Mouse (Mus musculus) stomach, embryonic 14.5 days (tissue): Measurements from ENCODE around the gene Rpn1. TPM values are rescaled to one million over a fixed set of nuclear protein-coding genes. Genes with fewer than 3 reads are reported as not detected.

Source experiments
- ATAC-seq: fragments of 200-750 bp; cut with Nextera tagmentation; 2 replicates; pipeline ENCODE4 v1.8.0; 2017; ENCODE audit warnings: low read depth, moderate TSS enrichment; ENCODE audit not compliant: insufficient number of reproducible peaks, insufficient read depth, low FRiP score
- H3K27ac ChIP-seq: fragments of 300-500 bp; sonication (generic); 2 replicates; pipeline ENCODE4 v1.5.1; 2014; ENCODE audit warnings: mild to moderate bottlenecking, low read length, moderate library complexity, mixed read lengths
- H3K27me3 ChIP-seq: fragments of 300-500 bp; sonication (generic); 2 replicates; pipeline ENCODE4 v1.6.1; 2014; ENCODE audit warnings: low read length, control low read depth, mixed read lengths; ENCODE audit not compliant: control insufficient read depth, insufficient read depth
- H3K36me3 ChIP-seq: fragments of 300-500 bp; sonication (generic); 2 replicates; pipeline ENCODE4 v1.6.1; 2014; ENCODE audit warnings: mild to moderate bottlenecking, control low read depth, low read length, moderate library complexity, mixed read lengths; ENCODE audit not compliant: control insufficient read depth, insufficient read depth
- H3K4me1 ChIP-seq: fragments of 300-500 bp; sonication (generic); 2 replicates; pipeline ENCODE4 v1.6.1; 2014; ENCODE audit warnings: low read length, control low read depth, mixed read lengths; ENCODE audit not compliant: control insufficient read depth, insufficient read depth
- H3K4me2 ChIP-seq: fragments of 300-500 bp; sonication (generic); replicated peaks from 2 replicates; pipeline ENCODE4 v1.6.1; 2014; ENCODE audit warnings: low read depth, low read length, control low read depth
- H3K4me3 ChIP-seq: fragments of 300-500 bp; sonication (generic); 2 replicates; pipeline ENCODE4 v1.5.1; 2014; ENCODE audit warnings: low read depth, low read length, control low read depth
- H3K9ac ChIP-seq: fragments of 300-500 bp; sonication (generic); replicated peaks from 2 replicates; pipeline ENCODE4 v1.6.1; 2014; ENCODE audit warnings: low read depth, mild to moderate bottlenecking, control low read depth, low read length, moderate library complexity, mixed read lengths
- H3K9me3 ChIP-seq: fragments of 300-500 bp; sonication (generic); 2 replicates; pipeline ENCODE4 v1.6.1; 2016; ENCODE audit warnings: low read depth, low read length, control low read depth; ENCODE audit not compliant: control insufficient read depth
- WGBS: fragments of 180-500 bp; shearing (Covaris S2); extraction: QIAGEN DNeasy Blood & Tissue Kit; methylation state at CpG from one replicate; pipeline ENCODE4 v1.1.7; 2014; 5-methylcytosine and 5-hydroxymethylcytosine counted together
- microRNA-seq: library from miRNA; unstranded; fragments of <30 nt; microRNA quantifications from one replicate; pipeline ENCODE4, GENCODE M21; 2016
- polyA plus RNA-seq: library from polyadenylated mRNA; unstranded; fragments of >200 nt; fragmentation: Nextera tagmentation; extraction: Ambion mirVana; gene quantifications from 2 replicates; pipeline ENCODE4 v1.2.1, GENCODE M21; 2014

The Rpn1 gene
- polyA plus RNA-seq, 1 experiment from 2014 or later, result 373 TPM

DNA sequence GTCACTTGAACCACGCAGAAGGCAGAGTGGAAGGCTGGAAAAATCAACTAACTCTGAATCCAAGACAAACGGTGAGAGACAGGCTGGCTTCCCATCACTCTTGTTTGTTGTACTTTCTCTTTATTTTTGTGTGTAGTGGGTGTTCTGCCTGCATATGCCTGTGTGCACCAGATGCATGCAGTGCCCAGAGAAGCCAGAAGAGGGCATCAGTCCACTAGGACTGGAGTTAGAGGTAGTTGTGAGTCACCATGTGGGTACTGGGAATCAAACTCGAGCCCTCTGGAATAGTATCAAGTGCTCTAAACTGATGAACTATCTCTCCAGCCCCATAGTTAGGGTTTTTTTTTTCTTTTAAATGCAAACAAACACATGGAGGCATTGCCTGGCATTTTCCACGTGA lies 67.1 kb downstream of the Rpn1 start:
- no peak overlapping the region for H3K4me2 ChIP-seq
- 72% methylated on average over 4 of the region's 4 CpGs for WGBS
- no peaks in the 10 kb centered on the region for H3K27me3 ChIP-seq
- no peaks in the 10 kb centered on the region for H3K36me3 ChIP-seq
- no peak overlapping the region for H3K27ac ChIP-seq
- no peaks in the 10 kb centered on the region for H3K9me3 ChIP-seq
- no peaks in the 10 kb centered on the region for H3K4me1 ChIP-seq
- H3K9ac ChIP-seq, result no peak overlapping the region
- ATAC-seq, result no peak
- no peak overlapping the region for H3K4me3 ChIP-seq

DNA sequence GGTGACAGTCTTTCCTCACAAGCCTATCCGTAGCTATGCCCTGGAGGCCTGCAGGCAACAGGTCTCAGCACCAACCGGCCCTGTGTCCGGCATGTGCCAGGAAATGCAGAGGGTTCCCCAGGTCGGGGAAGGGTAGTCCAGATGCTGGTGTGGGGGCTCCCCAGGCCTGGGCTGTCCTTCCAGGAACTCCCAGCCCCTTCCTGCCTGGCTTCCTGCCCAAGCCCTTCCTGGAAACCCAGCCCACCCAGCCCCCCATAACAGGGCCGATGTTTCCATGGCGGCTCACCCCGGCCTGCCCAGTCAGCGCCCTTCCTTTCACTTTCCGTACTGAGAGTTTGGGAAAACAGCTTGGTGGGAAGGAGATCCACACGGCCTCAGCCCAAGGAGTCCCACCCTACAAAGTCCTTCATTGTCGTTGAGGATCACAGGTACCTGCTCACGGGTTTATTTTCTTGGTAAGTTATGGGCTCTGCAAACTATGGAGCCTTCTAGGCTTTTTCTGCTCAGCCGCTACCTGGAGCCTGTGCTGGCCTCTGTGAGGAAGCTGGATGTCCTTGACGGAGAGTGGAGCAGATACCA lies 67.9 kb downstream of the Rpn1 start:
- no peaks in the 10 kb centered on the region for H3K36me3 ChIP-seq
- no peaks in the 10 kb centered on the region for H3K9me3 ChIP-seq
- H3K9ac ChIP-seq, result no peak overlapping the region
- WGBS, result 80% methylated on average over 14 of the region's 14 CpGs
- H3K4me2 ChIP-seq, result no peak overlapping the region
- H3K4me1 ChIP-seq, result no peaks in the 10 kb centered on the region
- no peaks in the 10 kb centered on the region for H3K27me3 ChIP-seq
- ATAC-seq, result 0 out of 2 replicates have a peak, but pooled peaks have one; percentile 42
- H3K27ac ChIP-seq, result no peak overlapping the region
- no peak overlapping the region for H3K4me3 ChIP-seq

DNA sequence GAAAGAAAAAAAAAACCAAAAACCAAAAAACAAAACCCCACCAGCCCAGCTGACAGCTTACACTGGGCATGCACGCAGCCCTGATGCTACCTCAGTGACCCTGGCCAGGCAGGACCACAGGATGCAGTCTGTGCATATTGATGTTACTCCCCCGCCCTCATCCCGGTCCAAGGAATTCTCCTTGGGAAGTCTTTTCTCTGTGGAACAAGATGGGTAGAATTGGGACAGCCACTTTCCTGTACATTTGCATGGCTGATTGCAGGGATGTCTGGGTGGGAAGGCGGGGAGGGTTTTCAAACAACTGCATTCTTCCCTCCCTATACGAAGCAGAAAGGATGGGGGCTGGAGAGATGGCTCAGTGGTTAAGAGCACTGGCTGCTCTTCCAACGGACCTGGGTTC lies 68.7 kb downstream of the Rpn1 start:
- H3K4me1 ChIP-seq, result no peaks in the 10 kb centered on the region
- H3K4me3 ChIP-seq, result no peak overlapping the region
- WGBS, result 78% methylated on average over 6 of the region's 6 CpGs
- no peak overlapping the region for H3K4me2 ChIP-seq
- no peaks in the 10 kb centered on the region for H3K27me3 ChIP-seq
- no peak for ATAC-seq
- no peaks in the 10 kb centered on the region for H3K9me3 ChIP-seq
- H3K9ac ChIP-seq, result no peak overlapping the region
- H3K36me3 ChIP-seq, result no peaks in the 10 kb centered on the region
- H3K27ac ChIP-seq, result no peak overlapping the region

Small RNA genes lying within 50 kb of the gene (microRNA-seq; reads per million reads assigned to microRNA genes)
- not detected for gene Mir6376

Other genes with a start within 250 kb of the Rpn1 start
- gene Gm45140, start 248.7 kb upstream of the Rpn1 start, polyA plus RNA-seq, result 2.8 and 3.5 TPM in 2 replicates
- 38.1 and 52.8 TPM in 2 replicates for gene Isy1, start 245.7 kb upstream of the Rpn1 start, polyA plus RNA-seq
- gene Cnbp, start 233.4 kb upstream of the Rpn1 start, polyA plus RNA-seq, result 1,146 and 1,207 TPM in 2 replicates
- gene Copg1, start 196.7 kb upstream of the Rpn1 start, polyA plus RNA-seq, result 164 and 169 TPM in 2 replicates
- gene Hmces, start 170.5 kb upstream of the Rpn1 start, polyA plus RNA-seq, result 43.9 and 52.1 TPM in 2 replicates
- 19.6 and 20.1 TPM in 2 replicates for gene H1fx, start 102.8 kb upstream of the Rpn1 start, polyA plus RNA-seq
- 246 and 251 TPM in 2 replicates for gene Rab7, start 39.2 kb upstream of the Rpn1 start, polyA plus RNA-seq
- gene Gata2, start 109.4 kb downstream of the Rpn1 start, polyA plus RNA-seq, result 3.3 and 3.5 TPM in 2 replicates
- not detected in 2 replicates for gene Dnajb8, start 137.8 kb downstream of the Rpn1 start, polyA plus RNA-seq